Mouse (Mus musculus): ENCODE data around the gene Cyth3. TPM values are rescaled to one million over a fixed set of nuclear protein-coding genes. Genes with fewer than 3 reads are reported as not detected.

Cyth3 gene
- polyA plus RNA-seq, 1 experiment from 2014 or later = 49.6 TPM

- ATAC-seq (ENCODE audit: insufficient number of reproducible peaks, low FRiP score, low TSS enrichment, low read depth) = no peak
- 92% methylated on average over 8 of the region's 8 CpGs for WGBS
- no peak overlapping the region for H3K27ac ChIP-seq (replicated peaks; ENCODE audit: low read depth, low read length)
- DNase-seq (ENCODE audit: low spot score) = no peak
- no peak overlapping the region for H3K4me3 ChIP-seq (ENCODE audit: low read depth, low read length)
- no peaks in the 10 kb centered on the region for H3K36me3 ChIP-seq (ENCODE audit: control insufficient read depth, insufficient read depth, low read length)
- no peak overlapping the region for H3K4me2 ChIP-seq (ENCODE audit: low read depth, severe bottlenecking)
- H3K9me3 ChIP-seq (ENCODE audit: control insufficient read depth, low read length) = no peaks in the 10 kb centered on the region
- no peaks in the 10 kb centered on the region for H3K4me1 ChIP-seq (ENCODE audit: control insufficient read depth, insufficient read depth, low read length)
- H3K9ac ChIP-seq (ENCODE audit: low read length) = no peak overlapping the region
- H3K27me3 ChIP-seq (ENCODE audit: control insufficient read depth, insufficient read depth, low read length) = no peaks in the 10 kb centered on the region
Observed at GRCm38 (mm10) chr5:143586386-143586785, 35.9 kb upstream of the Cyth3 start.

- WGBS = 49% methylated on average over 17 of the region's 17 CpGs
- no peaks in the 10 kb centered on the region for H3K9me3 ChIP-seq (ENCODE audit: control insufficient read depth, low read length)
- DNase-seq (ENCODE audit: low spot score) = no peak
- no peaks in the 10 kb centered on the region for H3K4me1 ChIP-seq (ENCODE audit: control insufficient read depth, insufficient read depth, low read length)
- no peak overlapping the region for H3K4me2 ChIP-seq (ENCODE audit: low read depth, severe bottlenecking)
- no peak overlapping the region for H3K4me3 ChIP-seq (ENCODE audit: low read depth, low read length)
- H3K27ac ChIP-seq (replicated peaks; ENCODE audit: low read depth, low read length) = no peak overlapping the region
- H3K9ac ChIP-seq (ENCODE audit: low read length) = no peak overlapping the region
- ATAC-seq (ENCODE audit: insufficient number of reproducible peaks, low FRiP score, low TSS enrichment, low read depth) = no peak
- H3K36me3 ChIP-seq (ENCODE audit: control insufficient read depth, insufficient read depth, low read length) = no peaks in the 10 kb centered on the region
- no peaks in the 10 kb centered on the region for H3K27me3 ChIP-seq (ENCODE audit: control insufficient read depth, insufficient read depth, low read length)
Observed at GRCm38 (mm10) chr5:143589108-143589507, 33.1 kb upstream of the Cyth3 start.

DNA sequence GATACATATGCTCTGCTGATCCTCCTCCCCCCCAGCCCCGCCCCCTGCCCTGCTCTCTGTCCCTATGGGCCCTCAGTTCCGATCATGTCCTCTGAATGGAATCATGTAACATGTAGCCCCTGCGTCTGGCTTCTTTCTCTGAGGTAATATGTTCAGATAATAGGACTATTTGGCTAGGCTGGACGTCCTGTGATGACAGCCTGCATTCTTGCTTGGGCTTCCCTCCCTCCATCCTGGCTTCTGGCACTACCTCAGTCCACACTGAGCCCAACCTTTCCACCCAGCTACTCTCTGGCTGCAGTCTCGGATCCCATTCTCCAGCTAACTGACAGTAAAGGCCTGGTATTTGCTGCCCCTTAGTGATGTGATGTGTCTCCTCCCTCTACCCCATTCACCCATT is 29.3 kb upstream of the Cyth3 start:
- H3K4me2 ChIP-seq (ENCODE audit: low read depth, severe bottlenecking) = no peak overlapping the region
- no peak overlapping the region for H3K4me3 ChIP-seq (ENCODE audit: low read depth, low read length)
- H3K9ac ChIP-seq (ENCODE audit: low read length) = no peak overlapping the region
- no peak for DNase-seq (ENCODE audit: low spot score)
- H3K9me3 ChIP-seq (ENCODE audit: control insufficient read depth, low read length) = no peaks in the 10 kb centered on the region; the same call in 1 of the 2 replicates
- no peaks in the 10 kb centered on the region for H3K4me1 ChIP-seq (ENCODE audit: control insufficient read depth, insufficient read depth, low read length)
- 72% methylated on average over 5 of the region's 5 CpGs for WGBS
- ATAC-seq (ENCODE audit: insufficient number of reproducible peaks, low FRiP score, low TSS enrichment, low read depth) = no peak
- H3K27me3 ChIP-seq (ENCODE audit: control insufficient read depth, insufficient read depth, low read length) = no peaks in the 10 kb centered on the region
- H3K36me3 ChIP-seq (ENCODE audit: control insufficient read depth, insufficient read depth, low read length) = no peaks in the 10 kb centered on the region
- H3K27ac ChIP-seq (replicated peaks; ENCODE audit: low read depth, low read length) = no peak overlapping the region

DNA sequence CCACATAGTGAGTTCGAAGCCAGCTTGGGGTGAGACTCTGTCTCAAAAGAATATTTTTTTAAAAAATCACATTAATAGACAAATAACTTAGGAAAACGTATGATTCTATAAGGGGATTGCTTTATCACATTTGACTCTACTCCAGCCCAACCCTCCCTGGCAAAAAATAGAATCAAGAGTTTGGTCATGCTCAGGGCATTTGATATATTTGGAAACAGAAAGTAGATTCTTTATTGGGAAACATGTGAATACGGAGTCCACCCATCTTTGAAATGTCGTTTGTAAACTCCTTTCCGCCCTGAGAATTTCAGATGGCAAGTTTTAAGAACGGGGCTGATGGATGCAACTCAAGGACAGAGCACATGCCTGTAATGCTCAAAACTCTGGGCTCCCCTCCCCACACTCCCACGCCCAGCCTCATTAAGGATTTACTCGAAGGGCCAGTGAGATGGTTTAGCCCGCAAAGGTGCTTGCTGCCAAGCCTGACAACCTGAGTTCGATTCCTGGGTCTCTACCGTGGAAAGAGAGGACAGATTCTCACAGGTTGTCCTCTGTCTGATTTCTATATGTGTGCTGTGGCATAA is 28.6 kb upstream of the Cyth3 start:
- H3K4me2 ChIP-seq (ENCODE audit: low read depth, severe bottlenecking) = no peak overlapping the region
- DNase-seq (ENCODE audit: low spot score) (no peak), ATAC-seq (ENCODE audit: insufficient number of reproducible peaks, low FRiP score, low TSS enrichment, low read depth) (no peak)
- no peaks in the 10 kb centered on the region for H3K4me1 ChIP-seq (ENCODE audit: control insufficient read depth, insufficient read depth, low read length)
- no peak overlapping the region for H3K27ac ChIP-seq (replicated peaks; ENCODE audit: low read depth, low read length)
- H3K9me3 ChIP-seq (ENCODE audit: control insufficient read depth, low read length) = no peaks in the 10 kb centered on the region; the same call in 1 of the 2 replicates
- no peak overlapping the region for H3K4me3 ChIP-seq (ENCODE audit: low read depth, low read length)
- no peak overlapping the region for H3K9ac ChIP-seq (ENCODE audit: low read length)
- 91% methylated on average over 11 of the region's 11 CpGs for WGBS
- H3K27me3 ChIP-seq (ENCODE audit: control insufficient read depth, insufficient read depth, low read length) = no peaks in the 10 kb centered on the region
- no peaks in the 10 kb centered on the region for H3K36me3 ChIP-seq (ENCODE audit: control insufficient read depth, insufficient read depth, low read length)

DNA sequence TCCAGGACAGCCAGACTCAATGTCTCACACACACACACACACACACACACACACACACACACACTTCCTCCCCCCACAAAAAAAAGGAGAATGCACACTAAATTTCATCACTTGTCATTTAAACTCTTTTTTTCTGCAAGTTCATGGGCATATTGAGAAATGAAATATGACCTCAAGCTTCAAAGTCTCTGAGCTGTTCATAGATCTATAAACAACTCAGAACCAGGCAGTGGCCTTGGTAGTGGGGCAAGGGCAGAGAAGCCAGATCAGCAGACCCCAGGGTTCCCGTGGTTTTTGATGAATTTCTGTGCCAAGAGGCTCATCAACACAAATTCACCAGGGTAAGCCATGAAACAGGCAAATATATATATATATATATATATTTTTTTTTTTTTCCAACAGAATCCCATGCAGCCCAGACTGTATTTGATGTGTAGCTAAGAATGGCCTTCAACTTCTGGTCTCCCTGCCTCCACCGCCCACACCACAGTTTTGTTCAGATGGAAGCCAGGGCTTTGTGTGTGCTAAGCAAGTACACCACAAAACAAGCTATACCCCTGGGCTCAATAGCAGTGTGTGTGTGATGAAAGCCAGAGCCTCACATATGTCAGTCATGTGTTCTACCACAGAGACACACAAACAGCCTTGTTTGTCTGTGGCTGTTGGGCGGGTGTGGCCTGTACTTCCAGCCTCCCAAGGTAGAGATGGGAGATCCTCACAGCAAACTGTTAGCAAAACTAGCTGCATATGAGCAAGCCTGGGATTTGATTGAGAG is 27.8 kb upstream of the Cyth3 start:
- no peak overlapping the region for H3K9ac ChIP-seq (ENCODE audit: low read length)
- WGBS = 81% methylated on average over 3 of the region's 3 CpGs

DNA sequence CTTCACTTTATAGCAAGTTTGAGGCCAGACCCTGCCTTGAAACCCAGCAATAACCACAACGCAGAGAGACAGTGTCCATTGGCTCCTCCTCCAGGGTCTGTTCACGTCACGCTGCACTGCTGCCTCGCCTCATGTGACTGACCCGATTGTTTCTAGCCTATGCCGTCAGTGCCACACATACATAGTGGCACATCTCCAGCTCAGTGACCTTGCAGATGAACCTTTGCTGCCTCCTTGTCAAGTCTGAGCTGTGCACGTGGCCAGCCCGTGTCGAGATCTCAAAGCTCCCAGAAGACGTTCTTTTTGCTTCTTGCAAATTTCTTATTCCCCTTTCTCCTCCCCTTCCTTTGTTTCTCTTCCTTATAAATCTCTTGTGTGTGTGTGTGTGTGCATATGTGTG is 20.2 kb upstream of the Cyth3 start:
- ATAC-seq (ENCODE audit: insufficient number of reproducible peaks, low FRiP score, low TSS enrichment, low read depth) = no peak
- no peaks in the 10 kb centered on the region for H3K9me3 ChIP-seq (ENCODE audit: control insufficient read depth, low read length)
- no peak overlapping the region for H3K4me3 ChIP-seq (ENCODE audit: low read depth, low read length)
- H3K9ac ChIP-seq (ENCODE audit: low read length) = no peak overlapping the region
- no peaks in the 10 kb centered on the region for H3K4me1 ChIP-seq (ENCODE audit: control insufficient read depth, insufficient read depth, low read length)
- H3K27ac ChIP-seq (replicated peaks; ENCODE audit: low read depth, low read length) = no peak overlapping the region
- 76% methylated on average over 10 of the region's 10 CpGs for WGBS
- no peak for DNase-seq (ENCODE audit: low spot score)
- H3K4me2 ChIP-seq (ENCODE audit: low read depth, severe bottlenecking) = no peak overlapping the region
- H3K36me3 ChIP-seq (ENCODE audit: control insufficient read depth, insufficient read depth, low read length) = no peaks in the 10 kb centered on the region
- no peaks in the 10 kb centered on the region for H3K27me3 ChIP-seq (ENCODE audit: control insufficient read depth, insufficient read depth, low read length)

More for the DNA sequence above, 27.8 kb upstream of the Cyth3 start:
- Histone ChIP-seq H3K9me3 (ENCODE audit: control insufficient read depth, low read length) (no peaks in the 10 kb centered on the region; the same call in 1 of the 2 replicates), H3K4me1 (ENCODE audit: control insufficient read depth, insufficient read depth, low read length) (no peaks in the 10 kb centered on the region), H3K27me3 (ENCODE audit: control insufficient read depth, insufficient read depth, low read length) (no peaks in the 10 kb centered on the region), H3K36me3 (ENCODE audit: control insufficient read depth, insufficient read depth, low read length) (no peaks in the 10 kb centered on the region), H3K4me2 (ENCODE audit: low read depth, severe bottlenecking) (no peak overlapping the region), H3K27ac (replicated peaks; ENCODE audit: low read depth, low read length) (no peak overlapping the region), H3K4me3 (ENCODE audit: low read depth, low read length) (no peak overlapping the region)
- ATAC-seq (ENCODE audit: insufficient number of reproducible peaks, low FRiP score, low TSS enrichment, low read depth) (no peak), DNase-seq (ENCODE audit: low spot score) (no peak)

DNA sequence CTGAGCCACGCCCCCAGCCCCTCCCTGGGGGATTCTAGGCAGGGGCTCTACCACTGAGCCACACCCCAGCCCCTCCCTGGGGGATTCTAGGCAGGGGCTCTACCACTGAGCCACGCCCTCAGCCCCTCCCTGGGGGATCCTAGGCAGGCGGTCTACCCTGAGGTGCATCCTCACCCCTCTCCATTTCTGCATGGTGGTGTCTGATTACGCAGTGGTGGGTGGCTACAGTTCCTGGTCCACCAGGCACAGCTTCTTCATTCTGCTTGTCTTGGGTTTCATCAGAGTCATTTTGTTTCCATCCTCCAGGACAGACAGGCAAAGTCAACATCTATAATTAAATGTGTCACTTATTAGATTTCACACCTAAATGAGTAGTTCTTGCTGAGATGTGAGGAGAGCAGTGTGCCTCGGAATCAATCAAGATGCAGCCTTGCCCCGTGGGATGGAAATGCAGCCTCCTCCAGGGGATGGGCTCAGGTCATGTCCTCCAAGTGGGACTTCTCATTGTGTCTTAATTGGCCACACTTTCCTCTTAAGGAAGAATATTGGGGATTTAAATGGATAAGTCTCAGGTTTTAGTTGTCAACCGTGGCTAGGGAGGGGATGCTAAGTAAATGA is 18.0 kb upstream of the Cyth3 start:
- H3K27me3 ChIP-seq (ENCODE audit: control insufficient read depth, insufficient read depth, low read length) = no peaks in the 10 kb centered on the region
- H3K36me3 ChIP-seq (ENCODE audit: control insufficient read depth, insufficient read depth, low read length) = no peaks in the 10 kb centered on the region
- no peak overlapping the region for H3K27ac ChIP-seq (replicated peaks; ENCODE audit: low read depth, low read length)
- H3K9me3 ChIP-seq (ENCODE audit: control insufficient read depth, low read length) = no peaks in the 10 kb centered on the region
- ATAC-seq (ENCODE audit: insufficient number of reproducible peaks, low FRiP score, low TSS enrichment, low read depth) (no peak), DNase-seq (ENCODE audit: low spot score) (no peak)
- H3K4me1 ChIP-seq (ENCODE audit: control insufficient read depth, insufficient read depth, low read length) = no peaks in the 10 kb centered on the region
- H3K4me2 ChIP-seq (ENCODE audit: low read depth, severe bottlenecking) = no peak overlapping the region
- 82% methylated on average over 7 of the region's 7 CpGs for WGBS
- H3K9ac ChIP-seq (ENCODE audit: low read length) = no peak overlapping the region
- H3K4me3 ChIP-seq (ENCODE audit: low read depth, low read length) = no peak overlapping the region

DNA sequence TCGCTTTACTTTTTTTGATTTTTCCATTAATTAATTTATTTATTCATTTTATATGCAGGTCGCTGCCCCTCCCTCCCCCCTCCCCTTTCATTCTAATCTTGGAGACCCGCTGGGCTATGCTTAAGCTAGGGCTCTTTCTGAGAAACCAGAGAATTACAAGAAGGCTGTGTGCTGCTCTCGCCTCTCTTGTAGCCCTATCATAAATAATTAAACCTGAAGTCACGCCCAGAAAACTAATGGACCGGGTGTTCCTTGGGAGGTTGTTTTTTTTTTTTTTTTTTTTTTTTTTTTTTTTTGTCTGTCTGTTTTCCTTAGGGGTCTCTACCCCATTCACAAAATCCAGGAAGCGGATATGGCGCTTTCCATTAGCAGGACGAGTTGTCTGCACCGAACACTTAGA is 15.5 kb upstream of the Cyth3 start:
- DNase-seq (ENCODE audit: low spot score) (no peak), ATAC-seq (ENCODE audit: insufficient number of reproducible peaks, low FRiP score, low TSS enrichment, low read depth) (no peak)
- Histone ChIP-seq H3K36me3 (ENCODE audit: control insufficient read depth, insufficient read depth, low read length) (no peaks in the 10 kb centered on the region), H3K9me3 (ENCODE audit: control insufficient read depth, low read length) (no peaks in the 10 kb centered on the region), H3K9ac (ENCODE audit: low read length) (no peak overlapping the region), H3K27me3 (ENCODE audit: control insufficient read depth, insufficient read depth, low read length) (no peaks in the 10 kb centered on the region), H3K27ac (replicated peaks; ENCODE audit: low read depth, low read length) (no peak overlapping the region), H3K4me1 (ENCODE audit: control insufficient read depth, insufficient read depth, low read length) (no peaks in the 10 kb centered on the region), H3K4me3 (ENCODE audit: low read depth, low read length) (no peak overlapping the region), H3K4me2 (ENCODE audit: low read depth, severe bottlenecking) (no peak overlapping the region)
- WGBS = 87% methylated on average over 10 of the region's 10 CpGs

Data from limb, embryonic 11.5 days (tissue).